ENCODE assay signal across 9 mouse cellular contexts in genomic region chr19:41697807-41698515, GRCm38 (mm10). TPM values are rescaled to one million over a fixed set of nuclear protein-coding genes. Genes with fewer than 3 reads are reported as not detected.
DNase-seq lines count a peak whose midpoint lies in the region; ATAC-seq lines count a peak whose summit lies in the region.
"Had no signal": no experiment of that assay in that cellular context is flagged by ENCODE, and none has a peak within 500 bp of the region (broad histone marks: within the 10 kb centered on the region; RNA-seq: fewer than 3 reads in every experiment).

No protein-coding gene starts in this region.

- H3K4me2 ChIP-seq in hindbrain, embryonic 11.5 days (replicated peaks; ENCODE audit: low read depth, low read length) = no peak overlapping the region
- no peak overlapping the region for H3K4me2 ChIP-seq in midbrain, embryonic 14.5 days (ENCODE audit: low read length)
- H3K4me2 ChIP-seq: liver, embryonic 13.5 days had no signal

- peaks cover 47% of the 10 kb centered on the region for H3K4me1 ChIP-seq in hindbrain, embryonic 11.5 days (replicated peaks; ENCODE audit: control insufficient read depth, insufficient read depth, low read length)
- peaks cover 65% of the 10 kb centered on the region for H3K4me1 ChIP-seq in midbrain, embryonic 14.5 days (ENCODE audit: control insufficient read depth, insufficient read depth, low read length)
- H3K4me1 ChIP-seq: liver, embryonic 13.5 days had no signal

- ATAC-seq in hindbrain, embryonic 11.5 days (ENCODE audit: low FRiP score) = peak; percentile 61
- peak; percentile 42; the same call in 1 of the 2 replicates for ATAC-seq in midbrain, embryonic 14.5 days (ENCODE audit: low FRiP score, low TSS enrichment)

- peak overlapping the region; percentile 82 for H3K27ac ChIP-seq in hindbrain, embryonic 11.5 days (ENCODE audit: low read depth, low read length)
- H3K27ac ChIP-seq in midbrain, embryonic 14.5 days (replicated peaks; ENCODE audit: low read depth, low read length) = 0 out of 2 replicates have a peak overlapping the region, but pooled peaks have one; percentile 34
- H3K27ac ChIP-seq: heart, embryonic 10.5 days; liver, embryonic 13.5 days had no signal

- DNase-seq in spleen, postnatal 36 days (ENCODE audit: low spot score in 2 of 2) = peak; percentile 33 to 43
- DNase-seq in spleen, adult 12 weeks (ENCODE audit: low spot score) = no peak
- DNase-seq in hindbrain, embryonic 11.5 days (ENCODE audit: low spot score) = no peak
- no peak for DNase-seq in midbrain, embryonic 14.5 days
- DNase-seq in urinary bladder, postnatal 4 days (ENCODE audit: low spot score in 2 of 2) = no peak
- no peak for DNase-seq in cerebellum, adult 18-20 months
- DNase-seq in left cerebral cortex, adult 9 months (ENCODE audit: low spot score in 2 of 2) = no peak
- DNase-seq: liver, embryonic 13.5 days had no signal

- H3K9me3 ChIP-seq in hindbrain, embryonic 11.5 days (ENCODE audit: control insufficient read depth, low read length) = no peaks in the 10 kb centered on the region
- no peaks in the 10 kb centered on the region for H3K9me3 ChIP-seq in midbrain, embryonic 14.5 days (ENCODE audit: control insufficient read depth, low read length)
- H3K9me3 ChIP-seq: heart, embryonic 10.5 days; liver, embryonic 13.5 days had no signal

- 63% methylated on average over 6 of the region's 6 CpGs for WGBS in hindbrain, embryonic 11.5 days
- 50% methylated on average over 6 of the region's 6 CpGs for WGBS in midbrain, embryonic 14.5 days

- no peaks in the 10 kb centered on the region for H3K36me3 ChIP-seq in hindbrain, embryonic 11.5 days (ENCODE audit: control insufficient read depth, insufficient read depth, low read length)
- no peaks in the 10 kb centered on the region for H3K36me3 ChIP-seq in midbrain, embryonic 14.5 days (ENCODE audit: control insufficient read depth, insufficient read depth, low read length)
- H3K36me3 ChIP-seq: heart, embryonic 10.5 days; liver, embryonic 13.5 days had no signal

- no peak overlapping the region for H3K4me3 ChIP-seq in hindbrain, embryonic 11.5 days (ENCODE audit: low read depth, low read length)
- H3K4me3 ChIP-seq in midbrain, embryonic 14.5 days (replicated peaks; ENCODE audit: low read depth, low read length) = no peak overlapping the region
- H3K4me3 ChIP-seq: heart, embryonic 10.5 days; liver, embryonic 13.5 days had no signal

- no peak overlapping the region for H3K9ac ChIP-seq in hindbrain, embryonic 11.5 days (ENCODE audit: low read depth, low read length)
- H3K9ac ChIP-seq in midbrain, embryonic 14.5 days (replicated peaks; ENCODE audit: low read length) = no peak overlapping the region
- H3K9ac ChIP-seq: liver, embryonic 13.5 days had no signal

- H3K27me3 ChIP-seq in hindbrain, embryonic 11.5 days (ENCODE audit: control insufficient read depth, insufficient read depth, low read length) = peaks cover 18% of the 10 kb centered on the region
- no peaks in the 10 kb centered on the region for H3K27me3 ChIP-seq in midbrain, embryonic 14.5 days (ENCODE audit: control insufficient read depth, insufficient read depth, low read length)

RNA-seq across cellular contexts. Expression of gene Slit1, which starts 45.5 kb away (rescaled TPM):
- polyA plus RNA-seq in hindbrain, embryonic 11.5 days (2014; fragmentation: Nextera tagmentation; extraction: Ambion mirVana) = 13.8 and 22.8 TPM in 2 replicates
- polyA plus RNA-seq in midbrain, embryonic 14.5 days (2014; fragmentation: Nextera tagmentation; extraction: Ambion mirVana) = 20.6 and 27.9 TPM in 2 replicates

Comparison
In these comparisons a context has a peak if more than half of its experiments do, and no peak if none do; other contexts are left out.
1. DNase-seq: peak in spleen, postnatal 36 days (2 of 2); none in spleen, adult 12 weeks (single experiment), hindbrain, embryonic 11.5 days (single experiment), midbrain, embryonic 14.5 days (single experiment), urinary bladder, postnatal 4 days (0 of 2), cerebellum, adult 18-20 months (0 of 2) and left cerebral cortex, adult 9 months (0 of 2).